Mouse (Mus musculus) ZHBTc4 (cell line): ENCODE results near the gene Olfr564.

Source experiments
- DNase-seq: peaks from one replicate; pipeline ENCODE4 v3.0.0-alpha.2; 2011; ENCODE audit warnings: low read depth, low spot score

Olfr564 gene

GRCm38 (mm10) chr7:102803180-102803579 is at the start of gene Olfr564:
Gene Olfr564, plus strand, starts transcription at chr7:102803480.
- DNase-seq = no peak

- DNase-seq = no peak
These were observed 44.0 kb upstream of the Olfr564 start, which contains the start of the genes Olfr560 and Olfr78 for GRCm38 (mm10) chr7:102759266-102759665. Gene Olfr560, minus strand, starts transcription at chr7:102759366. Gene Olfr78, minus strand, starts transcription at chr7:102759471.

GRCm38 (mm10) chr7:102770921-102771320 is 32.4 kb upstream of the Olfr564 start, which contains the start of gene Olfr561:
Gene Olfr561, plus strand, starts transcription at chr7:102771221.
- no peak for DNase-seq
